Mouse (Mus musculus): ENCODE results near the gene Megf9. TPM values are rescaled to one million over a fixed set of nuclear protein-coding genes. Genes with fewer than 3 reads are reported as not detected.

The Megf9 gene
- polyA plus RNA-seq, 1 experiment from 2014 or later, result 3.7 TPM

- Histone ChIP-seq H3K4me2 (no peak overlapping the region), H3K4me3 (no peak overlapping the region), H3K9me3 (replicated peaks) (no peaks in the 10 kb centered on the region), H3K36me3 (no peaks in the 10 kb centered on the region), H3K4me1 (0 out of 2 replicates have a peak, but pooled peaks cover 2% of the 10 kb centered on the region), H3K9ac (no peak overlapping the region), H3K27ac (no peak overlapping the region), H3K27me3 (replicated peaks) (no peaks in the 10 kb centered on the region)
- 72% methylated on average over 6 of the region's 6 CpGs for WGBS (ENCODE audit: insufficient replicate concordance)
- ATAC-seq, result no peak
Observed at GRCm38 (mm10) chr4:70516289-70516688, 18.5 kb downstream of the Megf9 start.

- no peaks in the 10 kb centered on the region for H3K27me3 ChIP-seq (replicated peaks)
- no peaks in the 10 kb centered on the region for H3K36me3 ChIP-seq
- ATAC-seq, result no peak
- no peak overlapping the region for H3K4me3 ChIP-seq
- H3K9me3 ChIP-seq (replicated peaks), result no peaks in the 10 kb centered on the region
- H3K4me2 ChIP-seq, result no peak overlapping the region
- H3K4me1 ChIP-seq, result 0 out of 2 replicates have a peak, but pooled peaks cover 2% of the 10 kb centered on the region
- no peak overlapping the region for H3K27ac ChIP-seq
- H3K9ac ChIP-seq, result no peak overlapping the region
Observed at GRCm38 (mm10) chr4:70515514-70515913, 19.3 kb downstream of the Megf9 start.

DNA sequence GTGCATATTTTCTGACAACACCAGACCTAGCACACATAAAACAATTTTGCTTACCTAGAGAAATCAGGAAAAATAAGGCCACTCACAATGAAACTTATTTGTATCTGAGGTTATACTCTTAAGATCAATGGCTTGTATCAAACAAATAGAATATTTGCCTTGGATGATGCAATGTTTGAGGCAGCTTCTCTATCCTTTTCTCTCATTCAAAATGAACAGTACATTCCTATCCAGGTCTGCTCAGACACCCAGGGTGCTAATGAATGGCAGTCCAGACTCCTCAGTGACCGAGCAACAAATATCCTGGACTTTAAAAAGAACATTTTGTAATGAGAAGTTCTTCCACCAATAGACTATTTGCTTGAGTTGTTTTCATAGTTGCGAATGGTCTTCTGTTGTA lies 24.8 kb downstream of the Megf9 start:
- ATAC-seq, result no peak
- Histone ChIP-seq H3K4me2 (no peak overlapping the region), H3K4me3 (no peak overlapping the region), H3K36me3 (no peaks in the 10 kb centered on the region), H3K27ac (no peak overlapping the region), H3K4me1 (no peaks in the 10 kb centered on the region), H3K9ac (no peak overlapping the region), H3K27me3 (replicated peaks) (no peaks in the 10 kb centered on the region), H3K9me3 (replicated peaks) (no peaks in the 10 kb centered on the region)
- WGBS (ENCODE audit: insufficient replicate concordance), result 77% methylated on average over 2 of the region's 2 CpGs

DNA sequence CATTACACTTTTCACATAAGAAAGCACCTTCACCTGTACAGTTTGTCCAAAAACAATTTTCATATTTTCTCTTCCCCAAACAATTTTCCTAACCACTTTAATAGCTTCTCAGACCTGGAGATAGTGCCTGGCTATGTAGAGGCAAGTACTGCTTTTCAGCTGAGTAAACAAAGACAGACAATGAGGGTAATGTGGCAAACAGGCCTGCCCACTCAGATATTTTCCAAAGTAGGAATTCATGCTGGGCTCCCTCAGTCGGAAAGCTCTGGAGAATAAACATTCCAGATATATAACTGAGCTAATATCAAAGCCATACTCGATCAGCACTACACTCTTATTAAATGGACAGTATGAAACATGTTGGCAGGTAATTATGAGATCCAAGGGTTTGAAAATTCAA lies 25.2 kb downstream of the Megf9 start:
- Histone ChIP-seq H3K9me3 (replicated peaks) (no peaks in the 10 kb centered on the region), H3K9ac (no peak overlapping the region), H3K27me3 (replicated peaks) (no peaks in the 10 kb centered on the region), H3K4me3 (no peak overlapping the region), H3K4me1 (no peaks in the 10 kb centered on the region), H3K27ac (no peak overlapping the region), H3K4me2 (no peak overlapping the region), H3K36me3 (no peaks in the 10 kb centered on the region)
- no peak for ATAC-seq
- WGBS (ENCODE audit: insufficient replicate concordance), result 53% methylated on average over 2 of the region's 2 CpGs

DNA sequence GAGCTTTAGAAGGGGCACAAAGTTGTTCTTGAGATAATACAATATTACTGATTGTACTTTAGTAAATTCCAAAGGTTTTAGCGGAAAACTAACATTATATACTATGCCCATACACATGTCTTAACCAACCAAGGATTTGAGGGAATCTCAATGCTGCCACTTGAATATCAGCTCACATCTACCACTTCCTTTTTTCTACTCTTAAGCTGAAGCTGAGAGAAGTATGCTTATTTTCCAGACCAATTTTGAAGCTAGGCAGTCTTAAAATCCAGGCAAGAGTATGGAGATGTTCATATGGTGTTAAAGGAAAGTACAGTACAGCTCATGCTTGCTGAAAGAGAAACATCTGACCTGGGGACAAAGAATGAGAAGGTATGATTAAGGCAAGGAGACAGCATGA lies 26.6 kb downstream of the Megf9 start:
- Histone ChIP-seq H3K9me3 (replicated peaks) (no peaks in the 10 kb centered on the region), H3K4me1 (no peaks in the 10 kb centered on the region), H3K4me2 (no peak overlapping the region), H3K4me3 (no peak overlapping the region), H3K9ac (no peak overlapping the region), H3K27ac (no peak overlapping the region), H3K36me3 (no peaks in the 10 kb centered on the region), H3K27me3 (replicated peaks) (no peaks in the 10 kb centered on the region)
- 79% methylated on average over 1 of the region's 1 CpGs for WGBS (ENCODE audit: insufficient replicate concordance)
- no peak for ATAC-seq

DNA sequence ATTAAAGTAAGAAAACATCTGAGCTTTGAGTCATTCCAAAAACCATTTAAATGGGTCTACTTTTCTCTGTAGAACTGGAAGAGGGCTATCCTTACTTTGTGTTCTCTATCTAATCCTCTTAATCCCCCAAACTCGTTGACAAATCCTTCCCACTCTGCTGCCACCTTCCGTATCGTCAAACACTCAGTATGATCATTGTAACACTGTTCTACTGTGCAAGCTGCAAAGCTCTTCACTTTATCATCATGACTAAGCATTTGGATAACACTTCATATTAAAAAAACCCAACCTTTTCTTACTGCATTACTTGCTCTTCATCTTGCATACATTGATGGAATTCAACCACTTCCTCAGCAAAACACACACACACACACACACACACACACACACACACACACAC lies 28.8 kb downstream of the Megf9 start:
- Histone ChIP-seq H3K36me3 (no peaks in the 10 kb centered on the region), H3K4me2 (no peak overlapping the region), H3K27ac (no peak overlapping the region), H3K4me3 (no peak overlapping the region), H3K4me1 (no peaks in the 10 kb centered on the region), H3K27me3 (replicated peaks) (no peaks in the 10 kb centered on the region), H3K9ac (no peak overlapping the region), H3K9me3 (replicated peaks) (no peaks in the 10 kb centered on the region)
- no peak for ATAC-seq
- 63% methylated on average over 3 of the region's 3 CpGs for WGBS (ENCODE audit: insufficient replicate concordance)

DNA sequence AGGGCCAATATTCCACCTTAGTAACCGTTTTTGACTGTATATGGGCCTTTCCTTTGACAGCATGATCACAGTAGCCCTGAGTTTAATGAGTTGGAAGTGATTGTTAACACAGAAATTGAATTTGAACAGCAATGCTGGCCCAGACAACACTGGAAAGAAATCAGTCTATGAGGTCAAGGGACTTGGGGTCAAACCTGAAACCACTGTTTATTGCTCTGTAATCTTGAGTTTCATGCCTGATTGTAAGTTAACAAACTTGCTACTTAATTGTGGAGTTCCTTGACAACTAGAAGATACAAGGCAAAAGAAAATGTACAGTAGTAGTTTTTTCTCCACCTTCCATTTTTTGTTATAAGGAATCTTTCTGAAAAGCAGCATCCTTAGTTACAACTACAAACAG lies 31.0 kb downstream of the Megf9 start:
- H3K4me3 ChIP-seq, result no peak overlapping the region
- H3K27ac ChIP-seq, result no peak overlapping the region
- no peaks in the 10 kb centered on the region for H3K4me1 ChIP-seq
- H3K9me3 ChIP-seq (replicated peaks), result no peaks in the 10 kb centered on the region
- ATAC-seq, result no peak
- no peak overlapping the region for H3K4me2 ChIP-seq
- H3K36me3 ChIP-seq, result no peaks in the 10 kb centered on the region
- H3K9ac ChIP-seq, result no peak overlapping the region
- no peaks in the 10 kb centered on the region for H3K27me3 ChIP-seq (replicated peaks)
- 32% methylated on average over 1 of the region's 1 CpGs for WGBS (ENCODE audit: insufficient replicate concordance)

- H3K9ac ChIP-seq, result no peak overlapping the region
- H3K4me2 ChIP-seq, result no peak overlapping the region
- H3K9me3 ChIP-seq (replicated peaks), result no peaks in the 10 kb centered on the region
- WGBS (ENCODE audit: insufficient replicate concordance), result 71% methylated on average over 3 of the region's 3 CpGs
- no peaks in the 10 kb centered on the region for H3K27me3 ChIP-seq (replicated peaks)
- no peaks in the 10 kb centered on the region for H3K36me3 ChIP-seq
- ATAC-seq, result no peak
- H3K4me3 ChIP-seq, result no peak overlapping the region
- H3K4me1 ChIP-seq, result no peaks in the 10 kb centered on the region
- H3K27ac ChIP-seq, result no peak overlapping the region
Observed at GRCm38 (mm10) chr4:70499285-70499684, 35.5 kb downstream of the Megf9 start.

- no peak overlapping the region for H3K4me2 ChIP-seq
- H3K27me3 ChIP-seq (replicated peaks), result no peaks in the 10 kb centered on the region
- H3K4me3 ChIP-seq, result no peak overlapping the region
- WGBS (ENCODE audit: insufficient replicate concordance), result 79% methylated on average over 1 of the region's 1 CpGs
- ATAC-seq, result no peak
- no peaks in the 10 kb centered on the region for H3K9me3 ChIP-seq (replicated peaks)
- no peak overlapping the region for H3K9ac ChIP-seq
- H3K4me1 ChIP-seq, result no peaks in the 10 kb centered on the region
- H3K27ac ChIP-seq, result no peak overlapping the region
- H3K36me3 ChIP-seq, result no peaks in the 10 kb centered on the region
Observed at GRCm38 (mm10) chr4:70496978-70497377, 37.8 kb downstream of the Megf9 start.

GRCm38 (mm10) chr4:70489792-70490191 lies 45.0 kb downstream of the Megf9 start:
- Histone ChIP-seq H3K9ac (no peak overlapping the region), H3K36me3 (no peaks in the 10 kb centered on the region), H3K27ac (no peak overlapping the region), H3K9me3 (replicated peaks) (no peaks in the 10 kb centered on the region), H3K27me3 (replicated peaks) (no peaks in the 10 kb centered on the region), H3K4me3 (no peak overlapping the region), H3K4me2 (no peak overlapping the region), H3K4me1 (no peaks in the 10 kb centered on the region)
- 74% methylated on average over 2 of the region's 2 CpGs for WGBS (ENCODE audit: insufficient replicate concordance)
- no peak for ATAC-seq

DNA sequence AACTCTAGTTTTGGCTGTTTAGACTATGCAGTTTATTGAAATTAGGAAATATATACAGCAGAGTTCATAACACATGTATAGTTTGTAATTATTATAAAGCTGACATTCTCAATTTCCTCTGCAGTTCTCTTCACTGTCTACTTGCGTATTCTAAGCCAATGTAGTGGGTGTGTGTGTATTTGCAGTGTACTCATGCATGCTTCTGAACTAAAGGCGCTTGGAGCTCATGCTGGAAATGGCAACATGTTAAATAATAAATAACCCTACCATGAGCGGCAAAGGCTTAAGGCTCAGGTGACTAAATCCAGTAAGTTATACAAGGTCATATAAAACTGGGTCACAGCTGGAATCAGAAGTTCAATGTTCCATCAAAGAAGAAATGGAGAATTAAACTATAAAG lies 46.4 kb downstream of the Megf9 start:
- WGBS (ENCODE audit: insufficient replicate concordance), result 79% methylated on average over 3 of the region's 3 CpGs
- no peak overlapping the region for H3K4me2 ChIP-seq
- H3K9ac ChIP-seq, result no peak overlapping the region
- H3K36me3 ChIP-seq, result no peaks in the 10 kb centered on the region
- no peaks in the 10 kb centered on the region for H3K27me3 ChIP-seq (replicated peaks)
- no peak overlapping the region for H3K4me3 ChIP-seq
- H3K4me1 ChIP-seq, result no peaks in the 10 kb centered on the region
- no peaks in the 10 kb centered on the region for H3K9me3 ChIP-seq (replicated peaks)
- no peak for ATAC-seq
- H3K27ac ChIP-seq, result no peak overlapping the region

- H3K36me3 ChIP-seq, result no peaks in the 10 kb centered on the region
- H3K4me3 ChIP-seq, result no peak overlapping the region
- H3K4me1 ChIP-seq, result no peaks in the 10 kb centered on the region
- H3K9me3 ChIP-seq (replicated peaks), result no peaks in the 10 kb centered on the region
- WGBS (ENCODE audit: insufficient replicate concordance), result 64% methylated on average over 2 of the region's 2 CpGs
- H3K27me3 ChIP-seq (replicated peaks), result no peaks in the 10 kb centered on the region
- H3K4me2 ChIP-seq, result no peak overlapping the region
- no peak overlapping the region for H3K9ac ChIP-seq
- no peak overlapping the region for H3K27ac ChIP-seq
- no peak for ATAC-seq
Observed at GRCm38 (mm10) chr4:70484134-70484533, 50.7 kb downstream of the Megf9 start.

DNA sequence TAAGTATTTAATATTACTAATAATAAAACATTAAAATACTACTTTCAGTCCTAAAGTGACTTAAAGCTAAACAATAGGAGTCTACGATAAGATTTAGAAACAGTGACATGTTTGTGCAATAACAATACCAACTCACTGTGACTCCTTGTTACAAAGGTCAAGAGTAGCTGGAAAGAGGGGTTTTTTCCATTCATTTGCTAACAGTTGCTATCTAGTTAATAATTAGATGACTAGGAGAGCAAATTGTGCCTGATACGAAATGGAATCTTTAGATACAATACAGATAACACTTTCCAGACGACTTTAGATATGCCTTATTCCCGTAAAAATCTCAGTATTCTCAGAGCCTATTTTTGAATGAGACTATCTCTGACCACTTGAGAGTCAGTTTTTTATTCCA lies 52.9 kb downstream of the Megf9 start:
- Histone ChIP-seq H3K9me3 (replicated peaks) (no peaks in the 10 kb centered on the region), H3K9ac (no peak overlapping the region), H3K27ac (no peak overlapping the region), H3K4me1 (no peaks in the 10 kb centered on the region), H3K36me3 (no peaks in the 10 kb centered on the region), H3K27me3 (replicated peaks) (no peaks in the 10 kb centered on the region), H3K4me3 (no peak overlapping the region), H3K4me2 (no peak overlapping the region)
- ATAC-seq, result no peak
- WGBS (ENCODE audit: insufficient replicate concordance), result 60% methylated on average over 4 of the region's 4 CpGs
